Mouse (Mus musculus) lung, postnatal 0 days (tissue): Measurements from ENCODE around the gene Sfpq.

Experiments used
- CTCF ChIP-seq: IDR thresholded peaks from 2 replicates; pipeline ENCODE4 v1.5.1; 2016; ENCODE audit warnings: antibody characterized with exemption, mild to moderate bottlenecking
- EP300 ChIP-seq: IDR thresholded peaks from 2 replicates; pipeline ENCODE4 v1.6.1; 2016; ENCODE audit warnings: antibody characterized with exemption, mild to moderate bottlenecking, control low read depth

GRCm38 (mm10) chr4:127020411-127021150 lies 543 bp upstream of the Sfpq start:
- TF ChIP-seq CTCF (no peak), EP300 (no peak)
